Mouse (Mus musculus) heart, postnatal 10 days (tissue): ENCODE data around the gene Mrps14. TPM values are rescaled to one million over a fixed set of nuclear protein-coding genes. Genes with fewer than 3 reads are reported as not detected.

Source experiments
- DNase-seq, 2 experiments: peaks; one replicate each; pipeline ENCODE4 v3.0.0; 2021
- intact Hi-C: fragments of 180-260 bp; cut with DNase I; formaldehyde crosslinking; loops from one replicate; pipeline ENCODE4 v1.15.1; 2025
- total RNA-seq, 2 experiments: library from RNA; stranded (reverse); gene quantifications; 2 replicates each; pipeline ENCODE4 v1.2.3; 2021

The Mrps14 gene
- total RNA-seq, 2 experiments from 2014 or later, result 96.6 to 98.2 TPM

GRCm38 (mm10) chr1:160217898-160218297 is 22.9 kb downstream of the Mrps14 start:
- no peak for DNase-seq
- intact Hi-C loops, result no loop called here

DNA sequence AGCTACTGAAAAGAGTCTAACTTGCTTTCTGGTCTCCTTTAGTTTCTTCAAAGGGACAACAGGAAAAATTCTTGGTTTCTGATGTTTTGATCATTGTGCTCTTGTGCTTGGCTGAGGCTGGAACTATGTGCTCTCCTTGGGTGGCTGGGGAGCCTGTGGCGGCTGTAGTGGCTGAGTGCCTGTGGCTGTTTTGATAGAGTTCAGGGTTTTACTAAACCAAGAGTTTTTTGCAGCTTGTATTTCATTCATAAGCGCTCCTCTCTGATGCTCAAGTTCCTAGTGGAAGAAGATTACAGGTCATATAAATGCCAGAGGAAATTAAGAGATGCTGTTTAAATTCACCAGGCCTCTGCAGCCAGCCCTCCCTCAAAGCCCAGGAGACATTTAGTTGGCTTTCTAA is 29.1 kb downstream of the Mrps14 start:
- no peak for DNase-seq
- intact Hi-C loops, result no loop called here

GRCm38 (mm10) chr1:160227196-160227595 is 32.2 kb downstream of the Mrps14 start:
- DNase-seq, result no peak
- intact Hi-C loops, result no loop called here

GRCm38 (mm10) chr1:160227850-160228249 is 32.8 kb downstream of the Mrps14 start:
- DNase-seq, result no peak
- intact Hi-C loops, result no loop called here

DNA sequence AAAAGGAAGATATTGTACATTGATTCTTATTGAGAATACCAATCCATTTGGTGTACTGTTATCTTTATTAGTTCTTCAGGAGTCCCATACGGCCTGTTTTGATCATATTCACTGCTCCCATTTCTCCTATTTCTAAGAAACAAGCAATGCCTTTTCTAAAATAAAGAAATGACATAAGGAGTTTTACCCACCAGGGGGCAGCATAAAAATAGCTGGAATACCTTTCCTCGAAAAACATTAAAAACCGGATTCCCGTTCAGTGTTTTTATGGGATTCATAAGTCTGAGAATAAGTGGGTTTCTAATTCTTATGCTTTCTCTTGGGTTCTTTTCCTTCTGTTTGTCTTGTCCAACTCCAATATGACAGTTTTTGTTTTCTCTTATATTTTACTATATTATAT is 36.0 kb downstream of the Mrps14 start:
- peak in 1 of 2 experiments; percentile 72 for DNase-seq
- intact Hi-C loops, result loop anchor here (1.0 to 10.0 kb wide), 2 partner anchors 146 to 484 kb away; no protein-coding TSS in a partner anchor

DNA sequence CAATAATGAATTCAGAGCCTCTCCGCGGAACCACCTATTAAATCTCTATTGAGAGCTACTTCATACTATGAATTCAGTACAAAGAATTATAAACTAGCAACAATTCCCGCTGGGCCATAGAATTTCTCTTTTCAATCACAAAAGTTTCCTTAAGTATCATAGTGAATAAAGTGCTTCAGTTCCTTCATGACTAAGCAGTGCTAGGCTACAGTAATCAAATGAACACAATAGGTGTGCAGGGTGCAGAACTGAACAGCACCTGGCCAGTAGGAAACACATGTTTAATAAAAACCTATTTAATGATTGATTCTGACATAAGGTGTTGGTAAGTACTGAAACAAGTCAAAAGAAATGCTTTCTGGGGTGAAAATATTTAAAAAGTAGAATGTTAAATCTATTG is 37.1 kb downstream of the Mrps14 start:
- intact Hi-C loops, result loop anchor here (10.0 kb wide), 1 partner anchor 483 kb away; no protein-coding TSS in a partner anchor
- DNase-seq, result no peak

- peak; percentile 48 to 55 for DNase-seq
- intact Hi-C loops, result loop anchor here (10.0 kb wide), 1 partner anchor 481 kb away; no protein-coding TSS in a partner anchor
These were observed 38.9 kb downstream of the Mrps14 start for GRCm38 (mm10) chr1:160233921-160234320.

- DNase-seq, result no peak
These were observed 43.0 kb downstream of the Mrps14 start for GRCm38 (mm10) chr1:160237981-160238380.

DNA sequence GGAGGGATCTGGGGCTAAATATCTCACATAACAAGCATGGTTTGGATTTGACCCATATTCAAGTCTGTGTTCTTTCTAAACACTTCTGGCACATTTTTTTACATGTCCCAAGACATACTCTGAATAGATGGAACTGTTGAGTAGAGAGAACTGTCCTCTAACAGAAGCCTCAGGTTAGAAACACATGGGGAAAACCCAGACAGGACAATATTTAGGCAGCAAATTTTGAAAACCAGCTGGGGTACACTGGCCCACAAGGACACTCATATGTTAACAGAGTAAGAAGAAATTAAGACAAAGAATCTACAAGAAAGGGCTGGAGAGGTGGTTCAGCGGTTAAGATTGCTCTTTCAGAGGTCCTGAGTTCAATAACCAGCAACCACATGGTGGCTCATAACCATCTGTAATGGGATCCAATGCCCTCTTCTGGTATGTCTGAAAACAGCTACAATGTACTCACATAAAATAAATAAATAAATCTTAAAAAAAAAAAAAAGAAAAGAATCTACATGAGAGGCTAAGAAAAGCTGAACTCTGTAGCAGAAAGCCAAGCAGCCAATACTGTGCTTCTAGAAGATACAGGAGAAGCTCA is 43.9 kb downstream of the Mrps14 start:
- intact Hi-C loops, result loop anchor here (10.0 kb wide), 1 partner anchor 476 kb away; no protein-coding TSS in a partner anchor
- no peak for DNase-seq

More at GRCm38 (mm10) chr1:160237981-160238380, 43.0 kb downstream of the Mrps14 start:
- intact Hi-C loops, result loop anchor here (10.0 kb wide), 1 partner anchor 477 kb away; no protein-coding TSS in a partner anchor

- intact Hi-C loops, result no loop called here
- DNase-seq, result no peak
These were observed 45.1 kb downstream of the Mrps14 start for GRCm38 (mm10) chr1:160240091-160240490.

- no peak for DNase-seq
- intact Hi-C loops, result no loop called here
These were observed 49.7 kb downstream of the Mrps14 start for GRCm38 (mm10) chr1:160244689-160245088.

GRCm38 (mm10) chr1:160245954-160246353 is 50.9 kb downstream of the Mrps14 start:
- no peak for DNase-seq
- intact Hi-C loops, result no loop called here

DNA sequence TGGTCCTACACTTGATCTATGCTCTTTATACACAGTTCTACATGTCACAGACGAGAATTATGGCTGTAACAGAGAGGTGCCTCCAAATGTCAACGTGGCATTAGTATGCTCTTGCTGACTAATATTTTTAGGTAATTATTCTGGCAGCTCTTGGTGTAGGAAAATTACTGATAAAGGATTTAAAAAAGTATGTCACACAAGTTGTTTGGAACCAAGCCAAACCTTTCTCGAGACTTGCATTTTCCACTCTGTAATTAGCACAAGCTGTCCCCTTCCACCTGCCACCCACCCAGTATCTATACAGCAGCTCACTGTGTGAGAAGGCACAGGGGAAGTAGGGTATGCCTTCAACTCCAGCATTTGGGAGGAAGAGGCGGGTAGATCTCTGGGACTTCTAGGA is 51.8 kb downstream of the Mrps14 start:
- no peak for DNase-seq
- intact Hi-C loops, result no loop called here

GRCm38 (mm10) chr1:160247473-160247872 is 52.5 kb downstream of the Mrps14 start:
- intact Hi-C loops, result no loop called here
- DNase-seq, result no peak

DNA sequence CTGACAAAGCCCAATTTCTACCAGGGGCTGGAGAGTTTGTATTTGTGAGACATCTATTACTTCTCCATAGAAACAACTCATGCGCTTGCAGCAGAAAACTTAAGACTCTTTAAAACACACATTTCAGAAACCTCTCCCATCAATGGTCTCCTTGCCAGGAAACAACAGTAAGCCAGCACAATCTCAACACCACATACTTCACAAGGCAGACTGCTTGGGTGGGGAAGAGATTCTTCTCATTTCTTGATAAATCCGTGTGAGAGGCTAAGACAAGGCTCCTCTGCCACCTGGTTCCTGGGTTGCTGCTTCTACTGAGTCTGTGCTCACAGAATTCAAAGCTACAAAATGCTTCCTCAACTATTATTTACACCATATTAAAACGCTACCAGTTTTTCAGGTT is 54.8 kb downstream of the Mrps14 start:
- no peak for DNase-seq
- intact Hi-C loops, result no loop called here

DNA sequence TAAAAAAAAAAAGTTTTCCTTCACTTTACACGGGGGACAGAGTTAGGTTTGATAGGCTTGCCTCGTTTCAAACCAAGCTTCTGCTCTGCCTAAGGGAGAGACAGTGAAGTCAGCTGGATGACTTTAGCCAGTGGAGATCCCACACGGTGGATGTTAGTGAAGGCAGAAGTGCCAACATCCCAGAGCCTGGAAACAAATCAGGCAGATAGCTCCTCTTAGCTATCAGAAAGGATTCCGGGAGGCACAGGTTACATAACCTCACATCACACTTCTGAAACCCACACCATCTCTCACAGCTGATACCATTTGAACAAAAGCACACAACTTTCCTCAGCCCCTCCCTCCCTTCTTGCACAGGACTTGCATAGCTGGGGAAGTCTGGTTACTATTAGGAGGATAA is 55.8 kb downstream of the Mrps14 start:
- intact Hi-C loops, result no loop called here
- DNase-seq, result no peak

DNA sequence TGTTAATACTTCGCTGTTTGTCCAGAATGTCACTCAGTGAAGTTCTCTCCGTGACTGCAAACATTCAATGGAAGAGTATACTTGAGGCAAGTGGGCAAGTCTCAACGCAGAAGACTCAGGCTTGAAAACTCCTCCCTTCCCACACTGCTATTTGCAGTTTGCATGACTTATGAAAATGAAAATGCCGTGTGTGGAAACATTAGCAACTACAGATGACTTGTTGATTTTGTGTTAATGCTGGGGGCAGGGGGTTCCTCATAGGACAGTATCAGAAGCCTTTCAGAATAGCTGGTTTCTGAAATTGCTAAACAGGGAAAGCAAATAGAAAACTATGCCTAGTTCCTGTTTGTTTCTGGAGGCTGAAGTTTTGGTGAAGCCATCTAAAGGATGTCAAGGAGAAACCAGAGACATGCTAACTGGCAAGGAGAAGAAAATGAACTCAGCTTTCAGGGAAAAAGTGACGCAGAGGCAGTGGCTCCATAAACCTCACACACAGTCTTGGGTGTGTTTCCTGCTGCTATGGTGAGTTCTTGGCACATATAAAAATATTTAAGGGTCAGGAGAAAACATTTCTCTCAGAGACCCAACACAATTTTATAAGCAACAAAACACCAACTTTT is 56.5 kb downstream of the Mrps14 start:
- intact Hi-C loops, result no loop called here
- DNase-seq, result no peak

Other genes starting within 250 kb of the Mrps14 start
- 10 to 100 TPM; 29.9 to 36.6 TPM for gene 4930523C07Rik, start 150.8 kb upstream of the Mrps14 start, total RNA-seq
- gene Tnn, start 41.6 kb upstream of the Mrps14 start, total RNA-seq, result under 1 TPM in 1 of 2 experiments, not detected in 1; 0.10 TPM
- gene Cacybp, start 17.7 kb downstream of the Mrps14 start, total RNA-seq, result 10 to 100 TPM; 60.5 to 62.1 TPM